8 mouse cellular contexts compared by ENCODE assay signal in genomic region chr12:13083337-13084054, GRCm38 (mm10).
DNase-seq lines count a peak whose midpoint lies in the region; ATAC-seq lines count a peak whose summit lies in the region.

No protein-coding gene starts in this region.

- DNase-seq in layer of hippocampus, adult 8-10 months (ENCODE audit: low spot score in 2 of 2) = peak; percentile 10 to 12
- DNase-seq in layer of hippocampus, adult 9-10 months (ENCODE audit: low spot score) = no peak
- DNase-seq in kidney, adult 11 months = peak; percentile 13
- DNase-seq in urinary bladder, postnatal 36 days (ENCODE audit: low spot score in 2 of 2) = no peak
- no peak for DNase-seq in spleen, postnatal 14 days (ENCODE audit: low spot score in 2 of 2)
- no peak for DNase-seq in thymus, postnatal 10 days (ENCODE audit: low spot score in 2 of 2)

- no peak overlapping the region for H3K9ac ChIP-seq in forebrain, embryonic 15.5 days (replicated peaks)
- H3K9ac ChIP-seq in neural tube, embryonic 13.5 days = no peak overlapping the region

- H3K27ac ChIP-seq in forebrain, embryonic 15.5 days (replicated peaks) = no peak overlapping the region
- H3K27ac ChIP-seq in neural tube, embryonic 13.5 days (replicated peaks) = no peak overlapping the region

- peaks cover 5% of the 10 kb centered on the region; the same call in 1 of the 2 replicates for H3K4me1 ChIP-seq in forebrain, embryonic 15.5 days
- peaks cover 5% of the 10 kb centered on the region; the same call in 1 of the 2 replicates for H3K4me1 ChIP-seq in neural tube, embryonic 13.5 days (replicated peaks)

- H3K4me3 ChIP-seq in forebrain, embryonic 15.5 days = no peak overlapping the region
- H3K4me3 ChIP-seq in neural tube, embryonic 13.5 days = no peak overlapping the region

- H3K27me3 ChIP-seq in forebrain, embryonic 15.5 days = no peaks in the 10 kb centered on the region
- H3K27me3 ChIP-seq in neural tube, embryonic 13.5 days = 0 out of 2 replicates have a peak, but pooled peaks cover 2% of the 10 kb centered on the region

- 31% methylated on average over 8 of the region's 8 CpGs for WGBS in forebrain, embryonic 15.5 days
- WGBS in neural tube, embryonic 13.5 days = 42% methylated on average over 8 of the region's 8 CpGs

- peak; percentile 78 for ATAC-seq in forebrain, embryonic 15.5 days (replicated peaks)
- ATAC-seq in neural tube, embryonic 13.5 days (ENCODE audit: low read depth) = peak; percentile 91

- no peaks in the 10 kb centered on the region for H3K36me3 ChIP-seq in forebrain, embryonic 15.5 days
- H3K36me3 ChIP-seq in neural tube, embryonic 13.5 days = no peaks in the 10 kb centered on the region

- no peak overlapping the region for H3K4me2 ChIP-seq in forebrain, embryonic 15.5 days (replicated peaks)
- H3K4me2 ChIP-seq in neural tube, embryonic 13.5 days = no peak overlapping the region

- no peaks in the 10 kb centered on the region for H3K9me3 ChIP-seq in forebrain, embryonic 15.5 days
- no peaks in the 10 kb centered on the region for H3K9me3 ChIP-seq in neural tube, embryonic 13.5 days

Comparison
In these comparisons a context has a peak if more than half of its experiments do, and no peak if none do; other contexts are left out.
1. DNase-seq: peak in layer of hippocampus, adult 8-10 months (2 of 2) and kidney, adult 11 months (single experiment); none in layer of hippocampus, adult 9-10 months (single experiment), urinary bladder, postnatal 36 days (0 of 2), spleen, postnatal 14 days (0 of 2) and thymus, postnatal 10 days (0 of 2).